In genomic region chr2:83941378-83941777, GRCm38 (mm10) we compare ENCODE assay signal across 11 mouse cellular contexts. TPM values are rescaled to one million over a fixed set of nuclear protein-coding genes. Genes with fewer than 3 reads are reported as not detected.
A peak's percentile ranks its signal among the peaks of the same experiment; 100 is the strongest.
DNase-seq lines count a peak whose midpoint lies in the region; ATAC-seq and TF ChIP-seq lines count a peak whose summit lies in the region.
"Had no signal": no experiment of that assay in that cellular context is flagged by ENCODE, and none has a peak within 500 bp of the region (broad histone marks: within the 10 kb centered on the region; RNA-seq: fewer than 3 reads in every experiment).

No protein-coding gene starts in this region.

- no peak for TF ChIP-seq EP300 in heart, postnatal 0 days (IDR thresholded peaks at IDR 0.05; ENCODE audit: low read depth)

- WGBS in heart, postnatal 0 days, result 35% methylated on average over 3 of the region's 3 CpGs
- WGBS in hindbrain, embryonic 14.5 days, result 35% methylated on average over 3 of the region's 3 CpGs
- WGBS in midbrain, embryonic 14.5 days, result 35% methylated on average over 3 of the region's 3 CpGs

- no peak for ATAC-seq in heart, postnatal 0 days (ENCODE audit: insufficient read depth, low read depth)
- ATAC-seq in hindbrain, embryonic 14.5 days (ENCODE audit: low FRiP score), result peak; percentile 61
- ATAC-seq in midbrain, embryonic 14.5 days (ENCODE audit: low FRiP score, low TSS enrichment), result peak; percentile 46; the same call in 1 of the 2 replicates

- no peak for TF ChIP-seq CTCF in heart, postnatal 0 days (IDR thresholded peaks at IDR 0.05; ENCODE audit: low read depth)
- no peak for TF ChIP-seq CTCF in cortical plate, adult 2 months (IDR thresholded peaks at IDR 0.05; ENCODE audit: extremely low read depth, insufficient read depth, low read length)

- no peak for TF ChIP-seq POLR2A in cortical plate, adult 2 months (IDR thresholded peaks at IDR 0.05; ENCODE audit: extremely low read depth, insufficient read depth, low read length)

- H3K27ac ChIP-seq in heart, postnatal 0 days (ENCODE audit: low read depth), result no peak overlapping the region
- H3K27ac ChIP-seq in cortical plate, adult 2 months (ENCODE audit: insufficient read depth, low read length), result no peak overlapping the region
- H3K27ac ChIP-seq in hindbrain, embryonic 14.5 days, result no peak overlapping the region
- peak overlapping the region; percentile 49 for H3K27ac ChIP-seq in midbrain, embryonic 14.5 days (replicated peaks; ENCODE audit: low read depth, low read length)

- no peak overlapping the region for H3K9ac ChIP-seq in heart, postnatal 0 days (replicated peaks; ENCODE audit: low read depth, low read length)
- no peak overlapping the region for H3K9ac ChIP-seq in hindbrain, embryonic 14.5 days
- H3K9ac ChIP-seq in midbrain, embryonic 14.5 days (replicated peaks; ENCODE audit: low read length), result no peak overlapping the region

- H3K27me3 ChIP-seq in heart, postnatal 0 days (ENCODE audit: control insufficient read depth, insufficient read depth, low read length), result no peaks in the 10 kb centered on the region
- H3K27me3 ChIP-seq in hindbrain, embryonic 14.5 days (ENCODE audit: control insufficient read depth, insufficient read depth, low read length), result no peaks in the 10 kb centered on the region
- H3K27me3 ChIP-seq in midbrain, embryonic 14.5 days (ENCODE audit: control insufficient read depth, insufficient read depth, low read length), result no peaks in the 10 kb centered on the region

- H3K4me1 ChIP-seq in heart, postnatal 0 days (ENCODE audit: control insufficient read depth, insufficient read depth), result peaks cover 6% of the 10 kb centered on the region; the same call in 1 of the 2 replicates
- H3K4me1 ChIP-seq in cortical plate, adult 2 months (ENCODE audit: control insufficient read depth, insufficient read depth, low read length), result no peaks in the 10 kb centered on the region
- H3K4me1 ChIP-seq in hindbrain, embryonic 14.5 days (replicated peaks; ENCODE audit: control insufficient read depth, insufficient read depth, low read length), result no peaks in the 10 kb centered on the region
- H3K4me1 ChIP-seq in midbrain, embryonic 14.5 days (ENCODE audit: control insufficient read depth, insufficient read depth, low read length), result peaks cover 10% of the 10 kb centered on the region; the same call in 1 of the 2 replicates

- H3K9me3 ChIP-seq in heart, postnatal 0 days (replicated peaks; ENCODE audit: control insufficient read depth, low read length), result no peaks in the 10 kb centered on the region
- H3K9me3 ChIP-seq in hindbrain, embryonic 14.5 days (ENCODE audit: control insufficient read depth, low read length), result no peaks in the 10 kb centered on the region
- H3K9me3 ChIP-seq in midbrain, embryonic 14.5 days (ENCODE audit: control insufficient read depth, low read length), result no peaks in the 10 kb centered on the region

- H3K4me2 ChIP-seq in heart, postnatal 0 days (ENCODE audit: low read depth, low read length), result peak overlapping the region; percentile 46
- peak overlapping the region; percentile 51 for H3K4me2 ChIP-seq in hindbrain, embryonic 14.5 days (replicated peaks)
- peak overlapping the region; percentile 61 for H3K4me2 ChIP-seq in midbrain, embryonic 14.5 days (ENCODE audit: low read length)

- H3K4me3 ChIP-seq in heart, postnatal 0 days (ENCODE audit: low read depth, low read length), result no peak overlapping the region
- H3K4me3 ChIP-seq in cortical plate, adult 2 months (ENCODE audit: insufficient read depth, low read length), result 0 out of 2 replicates have a peak overlapping the region, but pooled peaks have one; percentile 13
- peak overlapping the region; percentile 24 for H3K4me3 ChIP-seq in hindbrain, embryonic 14.5 days (replicated peaks; ENCODE audit: low read length)
- H3K4me3 ChIP-seq in midbrain, embryonic 14.5 days (replicated peaks; ENCODE audit: low read depth, low read length), result peak overlapping the region; percentile 31

- intact Hi-C loops in heart, postnatal 10 days (cut with DNase I), result no loop called here

- H3K36me3 ChIP-seq in heart, postnatal 0 days (replicated peaks; ENCODE audit: control insufficient read depth, insufficient read depth, low read length), result no peaks in the 10 kb centered on the region
- no peaks in the 10 kb centered on the region for H3K36me3 ChIP-seq in hindbrain, embryonic 14.5 days (replicated peaks; ENCODE audit: control insufficient read depth, insufficient read depth)
- H3K36me3 ChIP-seq in midbrain, embryonic 14.5 days (ENCODE audit: control insufficient read depth, insufficient read depth, low read length), result no peaks in the 10 kb centered on the region

- DNase-seq in heart, postnatal 0 days (ENCODE audit: low spot score), result no peak
- no peak for DNase-seq in heart, postnatal 10 days
- no peak for DNase-seq in hindbrain, embryonic 14.5 days (ENCODE audit: low spot score)
- DNase-seq in midbrain, embryonic 14.5 days, result no peak
- DNase-seq in right cerebral cortex, postnatal 36 days (ENCODE audit: low spot score in 2 of 2), result no peak
- no peak for DNase-seq in cerebellum, adult 11-12 months
- no peak for DNase-seq in embryo, embryonic 10 days (ENCODE audit: low spot score)

RNA-seq across cellular contexts. Expression of gene Zswim2, which starts 0.3 kb away (rescaled TPM):
- not detected in 2 replicates for total RNA-seq in heart, postnatal 0 days (2014; rRNA removed; ENCODE audit: low replicate concordance)
- not detected in 2 replicates for polyA plus RNA-seq in heart, postnatal 0 days (2015; fragmentation: Nextera tagmentation; extraction: Ambion mirVana)
- not detected for total RNA-seq in heart, postnatal 10 days (2021)
- not detected in 2 replicates for polyA plus RNA-seq in cortical plate, adult 2 months (2012; rRNA removed)
- not detected in 2 replicates for polyA plus RNA-seq in hindbrain, embryonic 14.5 days (2014; fragmentation: Nextera tagmentation; extraction: Ambion mirVana)
- not detected in 2 replicates for polyA plus RNA-seq in midbrain, embryonic 14.5 days (2014; fragmentation: Nextera tagmentation; extraction: Ambion mirVana)
- total RNA-seq: megakaryocyte progenitor cell, adult 5-6 weeks had no signal
- polyA plus RNA-seq: gonadal fat pad, adult 2 months; thymus, postnatal 0 days had no signal

RNA-seq across cellular contexts. Expression of gene Gm13698, which starts 14.1 kb away (rescaled TPM):
- not detected in 2 replicates for total RNA-seq in heart, postnatal 0 days (2014; rRNA removed; ENCODE audit: low replicate concordance)
- not detected in 2 replicates for polyA plus RNA-seq in heart, postnatal 0 days (2015; fragmentation: Nextera tagmentation; extraction: Ambion mirVana)
- total RNA-seq in heart, postnatal 10 days (2021), result 1 to 10 TPM; 1.0 to 1.1 TPM
- polyA plus RNA-seq in cortical plate, adult 2 months (2012; rRNA removed), result not detected in 2 replicates
- not detected in 2 replicates for polyA plus RNA-seq in hindbrain, embryonic 14.5 days (2014; fragmentation: Nextera tagmentation; extraction: Ambion mirVana)
- not detected in 2 replicates for polyA plus RNA-seq in midbrain, embryonic 14.5 days (2014; fragmentation: Nextera tagmentation; extraction: Ambion mirVana)
- polyA plus RNA-seq: gonadal fat pad, adult 2 months; thymus, postnatal 0 days had no signal

RNA-seq across cellular contexts. Expression of gene Gm13693, which starts 19.9 kb away (rescaled TPM):
- total RNA-seq in heart, postnatal 0 days (2014; rRNA removed; ENCODE audit: low replicate concordance), result not detected in 2 replicates
- polyA plus RNA-seq in heart, postnatal 0 days (2015; fragmentation: Nextera tagmentation; extraction: Ambion mirVana), result not detected in 2 replicates
- total RNA-seq in heart, postnatal 10 days (2021), result 1 to 10 TPM; 1.0 to 1.1 TPM
- not detected in 2 replicates for polyA plus RNA-seq in cortical plate, adult 2 months (2012; rRNA removed)
- polyA plus RNA-seq in hindbrain, embryonic 14.5 days (2014; fragmentation: Nextera tagmentation; extraction: Ambion mirVana), result not detected in 2 replicates
- polyA plus RNA-seq in midbrain, embryonic 14.5 days (2014; fragmentation: Nextera tagmentation; extraction: Ambion mirVana), result not detected in 2 replicates
- polyA plus RNA-seq: gonadal fat pad, adult 2 months; thymus, postnatal 0 days had no signal

RNA-seq across cellular contexts. Expression of gene Gm13695, which starts 25.7 kb away (rescaled TPM):
- total RNA-seq in heart, postnatal 0 days (2014; rRNA removed; ENCODE audit: low replicate concordance), result not detected in 2 replicates
- polyA plus RNA-seq in heart, postnatal 0 days (2015; fragmentation: Nextera tagmentation; extraction: Ambion mirVana), result not detected in 2 replicates
- total RNA-seq in heart, postnatal 10 days (2021), result 1 to 10 TPM in 1 of 2 experiments, not detected in 1; 1.1 TPM
- not detected in 2 replicates for polyA plus RNA-seq in cortical plate, adult 2 months (2012; rRNA removed)
- not detected in 2 replicates for polyA plus RNA-seq in hindbrain, embryonic 14.5 days (2014; fragmentation: Nextera tagmentation; extraction: Ambion mirVana)
- polyA plus RNA-seq in midbrain, embryonic 14.5 days (2014; fragmentation: Nextera tagmentation; extraction: Ambion mirVana), result not detected in 2 replicates
- total RNA-seq: megakaryocyte progenitor cell, adult 5-6 weeks had no signal
- polyA plus RNA-seq: gonadal fat pad, adult 2 months; thymus, postnatal 0 days had no signal

RNA-seq across cellular contexts. Expression of gene Gm13696, which starts 31.5 kb away (rescaled TPM):
- total RNA-seq in heart, postnatal 0 days (2014; rRNA removed; ENCODE audit: low replicate concordance), result not detected in 2 replicates
- not detected in 2 replicates for polyA plus RNA-seq in heart, postnatal 0 days (2015; fragmentation: Nextera tagmentation; extraction: Ambion mirVana)
- total RNA-seq in heart, postnatal 10 days (2021), result 1 to 10 TPM; 1.0 to 1.1 TPM
- polyA plus RNA-seq in cortical plate, adult 2 months (2012; rRNA removed), result not detected in 2 replicates
- not detected in 2 replicates for polyA plus RNA-seq in hindbrain, embryonic 14.5 days (2014; fragmentation: Nextera tagmentation; extraction: Ambion mirVana)
- not detected in 2 replicates for polyA plus RNA-seq in midbrain, embryonic 14.5 days (2014; fragmentation: Nextera tagmentation; extraction: Ambion mirVana)
- polyA plus RNA-seq: gonadal fat pad, adult 2 months; thymus, postnatal 0 days had no signal
